Mouse (Mus musculus): Measurements from ENCODE around the gene Pigr.

DNA sequence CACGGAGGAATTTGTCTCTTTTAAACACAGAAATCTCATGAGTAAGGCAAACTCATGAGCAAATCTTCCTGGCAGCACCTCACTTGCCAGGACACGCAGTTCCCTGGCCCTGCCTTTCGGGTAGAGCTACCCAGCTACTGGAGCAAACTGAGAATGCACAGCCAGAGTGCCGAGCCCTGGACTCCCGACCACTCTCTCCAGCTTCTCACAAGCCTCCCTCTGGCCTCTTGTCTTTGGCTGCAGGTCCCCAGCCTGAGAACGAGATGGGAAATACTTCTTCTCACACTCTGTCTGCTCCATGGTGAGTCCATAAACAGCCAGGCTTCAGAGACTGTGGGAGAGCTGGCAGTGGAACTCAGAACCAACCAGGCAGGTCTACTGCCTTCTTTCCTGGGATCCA lies 23.5 kb upstream of the Pigr start:
- no peak for TF ChIP-seq CTCF (IDR thresholded peaks at IDR 0.05)
- no peak for TF ChIP-seq EP300 (IDR thresholded peaks at IDR 0.05; ENCODE audit: insufficient read depth, low read depth, low read length)
